Mouse (Mus musculus): ENCODE results near the gene Ostm1. TPM values are rescaled to one million over a fixed set of nuclear protein-coding genes. Genes with fewer than 3 reads are reported as not detected.

Ostm1 gene
- total RNA-seq, 2 experiments from 2014 or later = 53.0 to 54.7 TPM

- no peak for TF ChIP-seq CTCF (conservative IDR thresholded peaks at IDR 0.05)
- peak in 1 of 2 experiments; percentile 46 for DNase-seq (ENCODE audit: low spot score in 2 of 2)
- Histone ChIP-seq H3K4me3 (peak overlapping the region; percentile 55; the same call in 1 of the 2 replicates), H3K27ac (peak overlapping the region; percentile 85; the same call in 1 of the 2 replicates)
Observed at GRCm38 (mm10) chr10:42585596-42586305, 2.1 kb downstream of the Ostm1 start.

GRCm38 (mm10) chr10:42587961-42588750 lies 4.5 kb downstream of the Ostm1 start:
- no peak for TF ChIP-seq CTCF (conservative IDR thresholded peaks at IDR 0.05)
- no peak overlapping the region for H3K27ac ChIP-seq
- H3K4me3 ChIP-seq = no peak overlapping the region
- no peak for DNase-seq (ENCODE audit: low spot score in 2 of 2)

GRCm38 (mm10) chr10:42589505-42589904 lies 5.9 kb downstream of the Ostm1 start:
- TF ChIP-seq CTCF (conservative IDR thresholded peaks at IDR 0.05) = no peak
- Histone ChIP-seq H3K4me3 (no peak overlapping the region), H3K27ac (no peak overlapping the region)
- DNase-seq (ENCODE audit: low spot score in 2 of 2) = no peak

GRCm38 (mm10) chr10:42590261-42591184 lies 6.9 kb downstream of the Ostm1 start:
- no peak for DNase-seq (ENCODE audit: low spot score in 2 of 2)
- no peak overlapping the region; the same call in 1 of the 2 replicates for H3K4me3 ChIP-seq
- H3K27ac ChIP-seq = no peak overlapping the region
- TF ChIP-seq CTCF (conservative IDR thresholded peaks at IDR 0.05) = no peak

GRCm38 (mm10) chr10:42591185-42591992 lies 7.8 kb downstream of the Ostm1 start:
- peak overlapping the region; percentile 49 for H3K4me3 ChIP-seq
- no peak for DNase-seq (ENCODE audit: low spot score in 2 of 2)
- TF ChIP-seq CTCF (conservative IDR thresholded peaks at IDR 0.05) = no peak
- no peak overlapping the region for H3K27ac ChIP-seq

GRCm38 (mm10) chr10:42591993-42592686 lies 8.5 kb downstream of the Ostm1 start:
- Histone ChIP-seq H3K4me3 (peak overlapping the region; percentile 49; the same call in 1 of the 2 replicates), H3K27ac (no peak overlapping the region)
- no peak for DNase-seq (ENCODE audit: low spot score in 2 of 2)
- no peak for TF ChIP-seq CTCF (conservative IDR thresholded peaks at IDR 0.05)

GRCm38 (mm10) chr10:42593201-42593600 lies 9.6 kb downstream of the Ostm1 start:
- H3K4me3 ChIP-seq = no peak overlapping the region
- no peak overlapping the region for H3K27ac ChIP-seq
- DNase-seq (ENCODE audit: low spot score in 2 of 2) = no peak
- TF ChIP-seq CTCF (conservative IDR thresholded peaks at IDR 0.05) = no peak

- Histone ChIP-seq H3K4me3 (no peak overlapping the region), H3K27ac (no peak overlapping the region)
- TF ChIP-seq CTCF (conservative IDR thresholded peaks at IDR 0.05) = no peak
- no peak for DNase-seq (ENCODE audit: low spot score in 2 of 2)
Observed at GRCm38 (mm10) chr10:42598615-42599014, 15.0 kb downstream of the Ostm1 start.

GRCm38 (mm10) chr10:42601556-42601955 lies 17.9 kb downstream of the Ostm1 start:
- Histone ChIP-seq H3K4me3 (no peak overlapping the region), H3K27ac (no peak overlapping the region)
- peak; percentile 58 for TF ChIP-seq CTCF (conservative IDR thresholded peaks at IDR 0.05)
- no peak for DNase-seq (ENCODE audit: low spot score in 2 of 2)

GRCm38 (mm10) chr10:42604874-42605273 lies 21.3 kb downstream of the Ostm1 start:
- DNase-seq (ENCODE audit: low spot score in 2 of 2) = no peak
- H3K4me3 ChIP-seq = no peak overlapping the region
- peak; percentile 72 for TF ChIP-seq CTCF (conservative IDR thresholded peaks at IDR 0.05)
- no peak overlapping the region for H3K27ac ChIP-seq

- no peak for DNase-seq (ENCODE audit: low spot score in 2 of 2)
- TF ChIP-seq CTCF (conservative IDR thresholded peaks at IDR 0.05) = no peak
- Histone ChIP-seq H3K4me3 (no peak overlapping the region), H3K27ac (no peak overlapping the region)
Observed at GRCm38 (mm10) chr10:42606757-42607156, 23.1 kb downstream of the Ostm1 start.

All from layer of hippocampus, adult 2 months (tissue).